8 mouse cellular contexts compared by ENCODE assay signal in the genomic region with DNA sequence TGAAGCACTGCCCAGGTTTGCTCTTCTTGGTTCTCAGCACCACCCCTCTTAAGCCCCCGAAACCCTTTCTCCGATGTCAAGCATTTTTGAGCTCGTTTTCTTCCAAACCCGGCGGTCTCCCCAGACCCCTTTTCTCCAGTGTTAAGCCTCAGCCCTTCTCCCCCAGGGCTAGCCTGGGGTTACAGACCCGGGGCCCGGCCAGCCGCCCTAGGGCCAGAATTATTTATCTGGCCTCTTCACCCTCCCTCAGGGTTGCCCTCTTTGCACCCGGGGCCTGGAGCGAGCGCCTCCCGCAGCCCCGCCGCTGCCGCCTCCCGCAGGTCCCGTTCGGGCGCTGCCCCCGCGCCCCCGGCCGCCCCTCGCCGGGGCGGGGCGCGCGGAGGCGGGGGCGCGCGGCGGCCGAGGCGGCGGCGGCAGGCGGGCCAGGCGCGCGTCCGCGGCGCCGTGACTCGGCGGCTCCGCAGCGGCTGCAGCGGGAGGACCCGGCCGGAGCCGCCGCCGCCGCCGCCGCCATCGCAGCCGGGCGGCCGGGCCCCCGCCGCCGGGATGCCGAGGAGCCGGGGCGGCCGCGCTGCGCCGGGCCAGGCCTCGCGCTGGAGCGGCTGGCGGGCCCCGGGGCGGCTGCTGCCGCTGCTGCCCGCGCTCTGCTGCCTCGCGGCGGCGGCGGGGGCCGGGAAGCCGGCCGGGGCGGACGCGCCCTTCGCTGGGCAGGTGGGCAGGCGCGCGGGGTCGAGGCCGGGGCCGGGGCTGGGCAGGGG. TPM values are rescaled to one million over a fixed set of nuclear protein-coding genes. Genes with fewer than 3 reads are reported as not detected.
A peak's percentile ranks its signal among the peaks of the same experiment; 100 is the strongest.
DNase-seq lines count a peak whose midpoint lies in the region; ATAC-seq and TF ChIP-seq lines count a peak whose summit lies in the region.

A gene (plus strand): TSS at position 416 of the 758 bp plus-strand sequence.

- H3K4me3 ChIP-seq in heart, embryonic 15.5 days: peak within 1 kb of the TSS; percentile 55
- peak within 1 kb of the TSS; percentile 74 for H3K4me3 ChIP-seq in forebrain, postnatal 0 days (ENCODE audit: low read depth, low read length)
- H3K4me3 ChIP-seq in liver, embryonic 11.5 days (ENCODE audit: low read depth, low read length): peak within 1 kb of the TSS; percentile 58
- H3K4me3 ChIP-seq in stomach, embryonic 16.5 days (replicated peaks; ENCODE audit: low read length): peak within 1 kb of the TSS; percentile 58

- H3K36me3 ChIP-seq in heart, embryonic 15.5 days: no peaks in the 10 kb centered on the region
- no peaks in the 10 kb centered on the region for H3K36me3 ChIP-seq in forebrain, postnatal 0 days (ENCODE audit: insufficient read depth)
- no peaks in the 10 kb centered on the region for H3K36me3 ChIP-seq in liver, embryonic 11.5 days (ENCODE audit: control insufficient read depth, insufficient read depth, low read length)
- H3K36me3 ChIP-seq in stomach, embryonic 16.5 days (ENCODE audit: control insufficient read depth, insufficient read depth, low read length): no peaks in the 10 kb centered on the region

- H3K9ac ChIP-seq in heart, embryonic 15.5 days: no peak within 1 kb of the TSS
- H3K9ac ChIP-seq in forebrain, postnatal 0 days: peak within 1 kb of the TSS; percentile 87
- no peak within 1 kb of the TSS for H3K9ac ChIP-seq in liver, embryonic 11.5 days (ENCODE audit: low read depth, low read length)
- no peak within 1 kb of the TSS; the same call in 1 of the 2 replicates for H3K9ac ChIP-seq in stomach, embryonic 16.5 days (ENCODE audit: low read length)

- peak within 1 kb of the TSS; percentile 96 for H3K4me2 ChIP-seq in heart, embryonic 15.5 days
- peak within 1 kb of the TSS; percentile 76 for H3K4me2 ChIP-seq in forebrain, postnatal 0 days (ENCODE audit: low read depth)
- peak within 1 kb of the TSS; percentile 83 for H3K4me2 ChIP-seq in liver, embryonic 11.5 days
- peak within 1 kb of the TSS; percentile 94 for H3K4me2 ChIP-seq in stomach, embryonic 16.5 days (ENCODE audit: low read depth, low read length)

- WGBS in heart, embryonic 15.5 days: 2% methylated on average over 57 of the region's 100 CpGs
- 6% methylated on average over 51 of the region's 100 CpGs for WGBS in forebrain, postnatal 0 days
- WGBS in liver, embryonic 11.5 days: 3% methylated on average over 70 of the region's 100 CpGs
- 2% methylated on average over 60 of the region's 100 CpGs for WGBS in stomach, embryonic 16.5 days

- no peak for DNase-seq in heart, adult 11 months
- DNase-seq in Muller cell, postnatal 12 days (ENCODE audit: inconsistent ontology term): peak; percentile 10
- peak; percentile 35 for DNase-seq in forebrain, postnatal 0 days
- no peak for DNase-seq in liver, embryonic 11.5 days (ENCODE audit: low spot score)
- no peak for DNase-seq in B cell, adult 2 months

- no peak; the same call in 1 of the 2 replicates for ATAC-seq in heart, embryonic 15.5 days (replicated peaks; ENCODE audit: insufficient number of reproducible peaks, insufficient read depth, low FRiP score, low read depth)
- peak; percentile 49 for ATAC-seq in forebrain, postnatal 0 days
- no peak for ATAC-seq in liver, embryonic 11.5 days (replicated peaks; ENCODE audit: low FRiP score)
- ATAC-seq in stomach, embryonic 16.5 days (ENCODE audit: insufficient read depth, low FRiP score): peak; percentile 11; the same call in 1 of the 2 replicates
- no peak for ATAC-seq in inflammation-experienced regulatory T-cells, adult 6 months

- H3K27me3 ChIP-seq in heart, embryonic 15.5 days: peaks cover 68% of the 10 kb centered on the region
- H3K27me3 ChIP-seq in forebrain, postnatal 0 days (ENCODE audit: insufficient read depth, low read length): peaks cover 4% of the 10 kb centered on the region; the same call in 1 of the 2 replicates
- peaks cover 62% of the 10 kb centered on the region for H3K27me3 ChIP-seq in liver, embryonic 11.5 days (replicated peaks; ENCODE audit: control insufficient read depth, insufficient read depth, low read length)
- H3K27me3 ChIP-seq in stomach, embryonic 16.5 days (ENCODE audit: control insufficient read depth, insufficient read depth, low read length): peaks cover 24% of the 10 kb centered on the region

- TF ChIP-seq CTCF in forebrain, postnatal 0 days (IDR thresholded peaks at IDR 0.05; ENCODE audit: low read depth): no peak

- no peak within 1 kb of the TSS for H3K27ac ChIP-seq in heart, embryonic 15.5 days
- peak within 1 kb of the TSS; percentile 87 for H3K27ac ChIP-seq in forebrain, postnatal 0 days (ENCODE audit: low read depth, low read length)
- no peak within 1 kb of the TSS for H3K27ac ChIP-seq in liver, embryonic 11.5 days (ENCODE audit: low read depth, low read length)
- no peak within 1 kb of the TSS for H3K27ac ChIP-seq in stomach, embryonic 16.5 days (ENCODE audit: low read length)

- H3K9me3 ChIP-seq in heart, embryonic 15.5 days (replicated peaks): no peaks in the 10 kb centered on the region
- no peaks in the 10 kb centered on the region for H3K9me3 ChIP-seq in forebrain, postnatal 0 days (ENCODE audit: low read length)
- H3K9me3 ChIP-seq in liver, embryonic 11.5 days (ENCODE audit: control insufficient read depth, low read length): no peaks in the 10 kb centered on the region
- no peaks in the 10 kb centered on the region for H3K9me3 ChIP-seq in stomach, embryonic 16.5 days (replicated peaks; ENCODE audit: control insufficient read depth, low read length)

- H3K4me1 ChIP-seq in heart, embryonic 15.5 days (replicated peaks): peaks cover 9% of the 10 kb centered on the region
- peaks cover 12% of the 10 kb centered on the region; the same call in 1 of the 2 replicates for H3K4me1 ChIP-seq in forebrain, postnatal 0 days (ENCODE audit: insufficient read depth)
- peaks cover 5% of the 10 kb centered on the region for H3K4me1 ChIP-seq in liver, embryonic 11.5 days (replicated peaks; ENCODE audit: control insufficient read depth, insufficient read depth, low read length)
- H3K4me1 ChIP-seq in stomach, embryonic 16.5 days (ENCODE audit: control insufficient read depth, insufficient read depth, low read length): peaks cover 2% of the 10 kb centered on the region; the same call in 1 of the 2 replicates

RNA-seq across cellular contexts. Expression of the gene that starts here (rescaled TPM):
- polyA plus RNA-seq in heart, embryonic 15.5 days (2015; fragmentation: Nextera tagmentation; extraction: Ambion mirVana): 0.05 and 0.13 TPM in 2 replicates
- total RNA-seq in forebrain, postnatal 0 days (2014; rRNA removed): 124 and 128 TPM in 2 replicates
- polyA plus RNA-seq in forebrain, postnatal 0 days (2015; fragmentation: Nextera tagmentation; extraction: Ambion mirVana): 15.5 and 17.0 TPM in 2 replicates
- polyA plus RNA-seq in liver, embryonic 11.5 days (2014; fragmentation: Nextera tagmentation; extraction: Ambion mirVana): 0.04 TPM in 1 of 2 replicates, not detected in the other
- polyA plus RNA-seq in stomach, embryonic 16.5 days (2015; fragmentation: Nextera tagmentation; extraction: Ambion mirVana): 0.23 and 0.31 TPM in 2 replicates
- not detected for polyA plus RNA-seq in inflammation-experienced regulatory T-cells, adult 6 months (2017; shearing (Covaris generic))

Comparison
In these comparisons a context has a peak if more than half of its experiments do, and no peak if none do; other contexts are left out.
1. RNA of the gene that starts here (polyA plus RNA-seq): 15.5 to 17.0 TPM in forebrain, postnatal 0 days; 0.23 to 0.31 TPM in stomach, embryonic 16.5 days, 0.05 to 0.13 TPM in heart, embryonic 15.5 days, not detected in inflammation-experienced regulatory T-cells, adult 6 months and 0.04 TPM in liver, embryonic 11.5 days; every median in the first group is over 10 times any median in the second.
2. Peak in ATAC-seq, H3K4me3 ChIP-seq and H3K4me2 ChIP-seq in stomach, embryonic 16.5 days; RNA of the gene not detected or under 1 TPM.
3. DNase-seq: peak in Muller cell, postnatal 12 days (single experiment) and forebrain, postnatal 0 days (single experiment); none in heart, adult 11 months (single experiment), liver, embryonic 11.5 days (single experiment) and B cell, adult 2 months (0 of 2).
4. Peak in every context shown above with its lines, with median percentiles within 50 percentile points of each other: H3K4me2 ChIP-seq and H3K4me3 ChIP-seq.